Mouse (Mus musculus) R1 (cell line): ENCODE data around the gene Pate2.
"Not testable (repeated sequence)": the region's sequence is repeated elsewhere in the genome, so short reads cannot be mapped to it uniquely, and the experiment has no call there.

ENCODE experiments used
- DNase-seq: peaks from one replicate; pipeline ENCODE4 v3.0.0-alpha.2; 2018; ENCODE audit warnings: low read depth, low spot score

Pate2 gene

DNA sequence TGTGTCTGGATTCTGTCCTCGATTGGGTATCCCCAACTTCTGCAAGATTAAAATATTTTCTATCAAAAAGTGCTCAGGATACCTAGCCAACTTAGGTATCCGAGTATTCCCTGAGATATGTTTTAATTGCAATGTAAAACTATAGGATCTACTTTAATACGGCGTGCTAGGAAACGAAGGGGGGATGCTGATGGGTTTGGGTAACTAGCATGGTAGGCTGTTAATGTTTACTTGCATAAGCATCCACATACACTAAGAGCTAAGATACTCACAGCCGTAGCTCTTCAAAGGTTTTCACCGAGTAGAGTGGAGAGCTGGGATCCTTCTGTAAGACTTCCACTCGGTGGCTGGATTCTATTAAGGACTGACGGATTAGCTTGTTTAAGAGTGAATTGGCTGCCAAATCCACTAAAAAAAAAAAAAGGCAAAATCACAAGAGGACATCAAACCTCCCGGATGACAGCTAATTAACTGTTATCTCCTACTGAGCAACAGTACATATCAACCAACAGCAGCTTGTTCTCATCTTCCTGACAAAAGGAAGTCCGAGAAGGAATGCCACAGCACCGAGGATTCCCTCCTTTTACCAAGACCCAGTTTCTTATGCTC, 13.5 kb upstream of the Pate2 start:
- no peak for DNase-seq

DNA sequence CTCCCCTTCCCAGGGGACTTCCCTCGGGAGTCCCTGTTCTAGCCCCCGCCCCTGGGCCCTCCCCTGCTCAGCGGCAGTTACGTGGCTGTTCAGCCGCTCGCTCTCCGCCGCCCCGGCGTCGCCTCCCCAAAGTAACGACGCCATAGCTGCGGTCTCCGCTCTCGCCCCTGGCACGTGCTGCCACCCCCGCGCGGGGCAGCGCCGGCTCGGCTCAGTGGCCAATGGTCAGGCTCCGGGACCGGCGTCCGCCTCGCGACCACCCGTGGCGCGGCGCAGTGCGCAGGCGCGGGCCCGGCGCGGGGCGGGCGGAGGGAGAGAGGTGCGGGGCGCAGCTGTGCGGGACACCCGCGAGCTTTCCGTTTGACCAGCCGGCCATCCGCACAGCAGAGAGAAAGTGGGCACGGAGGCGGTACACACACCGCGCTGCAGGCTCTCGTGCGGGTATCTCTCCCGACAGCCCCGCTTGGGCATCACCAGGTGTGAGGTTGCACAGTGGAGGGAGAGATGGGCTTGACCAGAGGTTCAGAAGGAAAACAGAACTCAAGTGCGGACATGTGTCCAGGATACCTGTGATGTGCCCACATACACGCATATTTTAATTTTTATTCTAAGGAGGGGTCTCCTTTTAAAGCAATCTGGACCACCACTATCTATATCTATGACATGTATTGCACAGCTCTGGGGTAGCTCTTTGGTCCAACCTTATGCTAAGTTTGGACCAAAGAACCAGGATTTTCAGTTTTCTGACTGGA, 11.7 kb upstream of the Pate2 start, which contains the start of the genes Ddx25 and Pus3:
Gene Ddx25, minus strand, starts transcription at position 272 of the 752 bp plus-strand sequence.
Gene Pus3, plus strand, starts transcription at position 339 of the 752 bp plus-strand sequence.
- DNase-seq: peak; percentile 48

DNA sequence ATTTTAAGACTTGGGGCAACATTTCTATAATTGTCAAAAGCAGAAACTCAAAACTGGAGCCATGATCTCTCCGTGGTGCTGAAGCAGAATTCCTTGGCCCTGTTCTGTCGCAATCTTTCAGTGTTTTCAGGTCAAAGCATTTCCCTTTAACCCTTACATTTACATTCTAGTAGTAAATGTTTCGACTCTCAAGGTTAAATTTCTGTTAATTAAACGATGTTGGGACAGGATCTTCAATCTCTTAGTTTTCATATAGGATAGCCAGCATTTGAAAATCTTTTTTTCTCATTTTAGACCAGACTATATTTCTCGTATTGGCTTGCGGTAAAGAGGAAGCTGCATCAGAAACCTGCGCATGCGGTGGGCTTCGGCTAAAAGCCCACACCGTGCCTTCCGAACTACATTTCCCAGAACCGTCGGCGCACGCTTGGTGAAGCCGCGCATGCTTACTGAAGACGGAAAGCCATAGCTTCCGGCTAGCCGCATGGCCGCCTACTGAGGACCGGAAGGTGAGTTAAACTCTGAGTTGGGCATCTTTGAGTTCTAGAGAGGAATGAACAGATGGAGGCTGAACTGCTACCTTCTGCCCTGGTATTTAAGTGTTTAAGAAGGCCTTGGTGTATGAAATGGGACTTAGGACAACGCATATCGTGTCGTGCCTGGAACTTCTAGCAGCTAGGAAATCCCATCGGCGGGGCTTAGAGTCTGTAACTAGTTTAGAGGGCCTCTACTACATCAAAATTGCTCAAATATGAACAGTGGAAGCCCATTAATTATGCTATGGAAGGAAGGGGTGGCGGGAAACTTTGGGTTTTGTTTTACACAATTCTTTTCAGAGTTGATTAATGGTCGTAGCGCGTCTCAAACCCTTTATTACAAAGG, 10.8 kb upstream of the Pate2 start:
- DNase-seq: peak; percentile 93

DNA sequence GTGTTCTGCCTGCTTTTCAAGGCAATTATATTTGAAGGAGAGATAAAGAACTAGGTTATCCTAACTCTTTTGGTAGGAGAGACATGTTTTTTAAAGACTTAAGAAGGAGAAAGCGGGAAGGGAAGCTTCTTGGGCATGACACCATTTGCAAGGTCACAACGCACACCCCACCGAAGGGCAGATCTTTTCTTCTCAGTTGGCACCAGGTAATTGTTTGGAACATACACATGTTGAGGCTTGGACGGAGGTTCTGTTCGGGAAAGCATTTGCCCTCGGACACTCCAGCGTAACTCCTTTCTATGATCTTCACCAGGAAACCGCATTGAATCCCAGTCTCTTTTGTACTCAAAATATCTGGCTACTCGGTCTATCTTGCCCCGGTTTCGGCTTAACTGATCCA, 9.0 kb upstream of the Pate2 start:
- no peak for DNase-seq

DNA sequence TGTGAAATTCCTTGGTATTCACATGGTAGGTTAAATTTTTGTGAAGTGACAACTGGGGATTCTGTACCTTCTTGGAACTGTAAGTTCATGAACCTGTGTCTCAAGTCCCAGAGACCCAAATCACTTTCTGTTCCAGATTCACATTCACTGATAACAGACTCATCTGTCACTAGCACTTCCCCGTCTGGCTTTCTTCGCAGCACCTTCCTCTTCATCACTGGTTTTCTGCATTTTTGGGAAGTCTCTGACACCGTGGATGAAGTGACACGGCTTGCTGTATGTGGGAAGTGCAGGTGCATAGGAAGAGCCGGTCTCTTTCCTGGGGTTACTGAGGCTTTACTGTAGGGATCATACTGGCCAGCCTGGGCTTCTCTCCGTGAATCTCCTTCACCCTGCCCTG, 8.5 kb upstream of the Pate2 start:
- no peak for DNase-seq

DNA sequence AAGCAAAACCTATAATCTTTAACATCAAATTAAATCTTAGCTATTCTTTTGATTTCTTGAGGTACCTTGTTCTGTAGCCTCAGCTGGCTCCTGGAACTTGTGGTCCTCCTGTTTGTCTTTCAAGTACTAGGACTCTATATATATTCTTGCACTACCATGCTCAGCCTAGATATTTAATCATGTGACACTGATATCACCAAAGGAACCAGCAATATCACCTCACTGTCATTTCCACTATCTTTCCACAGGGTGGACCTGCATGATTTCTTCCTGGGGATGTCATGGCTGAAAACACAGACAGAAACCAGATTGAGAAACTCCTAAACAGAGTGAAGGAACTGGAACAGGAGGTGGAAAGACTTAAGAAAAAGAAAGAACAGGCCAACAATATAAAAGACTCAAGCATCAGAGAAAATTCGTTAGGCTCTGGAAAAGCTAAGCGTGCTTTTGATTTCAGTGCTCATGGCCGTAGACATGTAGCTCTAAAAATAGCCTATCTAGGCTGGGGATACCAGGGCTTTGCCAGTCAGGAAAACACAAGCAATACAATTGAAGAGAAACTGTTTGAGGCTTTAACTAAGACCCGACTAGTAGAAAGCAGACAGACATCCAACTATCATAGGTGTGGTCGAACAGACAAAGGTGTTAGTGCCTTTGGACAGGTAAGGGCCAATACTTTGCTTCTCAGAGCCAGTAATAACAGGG, 5.4 kb upstream of the Pate2 start:
- no peak for DNase-seq

DNA sequence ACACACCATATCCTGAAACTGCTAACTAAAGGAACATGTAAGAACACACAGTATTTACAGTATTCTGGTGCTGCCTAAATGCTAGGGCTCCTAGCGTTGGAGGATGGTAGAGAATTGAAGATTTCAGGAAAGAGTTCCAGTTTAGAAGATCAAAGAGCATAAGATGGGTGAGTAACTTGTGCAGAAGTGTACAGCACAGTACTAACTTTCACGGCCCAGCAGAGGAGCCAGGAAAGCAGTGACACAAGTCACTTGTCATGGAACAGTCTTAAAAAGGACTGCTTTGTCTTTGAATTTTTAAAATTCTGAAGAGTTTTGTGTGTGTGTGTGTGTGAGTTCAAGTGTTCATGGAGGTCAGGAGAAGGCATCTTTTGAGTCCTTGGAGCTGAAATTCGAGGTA, 2.1 kb upstream of the Pate2 start:
- no peak for DNase-seq

DNA sequence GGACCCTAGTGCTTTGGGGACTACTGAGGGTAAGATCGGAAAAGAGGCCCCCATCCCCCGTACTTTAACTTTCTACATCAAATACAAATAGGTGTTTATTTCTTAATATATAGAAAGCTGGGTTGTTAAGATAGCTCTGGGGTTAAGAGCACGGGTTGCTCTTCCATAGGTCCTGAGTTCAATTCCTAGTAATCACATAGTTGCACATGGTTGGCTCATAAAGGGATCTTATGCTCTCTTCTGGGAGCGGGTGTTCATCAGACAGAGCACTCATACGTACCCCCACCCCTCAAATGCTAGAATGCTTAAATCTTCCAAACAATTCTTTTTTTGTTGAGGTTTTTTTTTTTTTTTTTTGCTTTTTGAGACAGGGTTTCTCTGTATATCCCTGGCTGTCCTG, 579 bp downstream of the Pate2 start:
- DNase-seq: no peak

DNA sequence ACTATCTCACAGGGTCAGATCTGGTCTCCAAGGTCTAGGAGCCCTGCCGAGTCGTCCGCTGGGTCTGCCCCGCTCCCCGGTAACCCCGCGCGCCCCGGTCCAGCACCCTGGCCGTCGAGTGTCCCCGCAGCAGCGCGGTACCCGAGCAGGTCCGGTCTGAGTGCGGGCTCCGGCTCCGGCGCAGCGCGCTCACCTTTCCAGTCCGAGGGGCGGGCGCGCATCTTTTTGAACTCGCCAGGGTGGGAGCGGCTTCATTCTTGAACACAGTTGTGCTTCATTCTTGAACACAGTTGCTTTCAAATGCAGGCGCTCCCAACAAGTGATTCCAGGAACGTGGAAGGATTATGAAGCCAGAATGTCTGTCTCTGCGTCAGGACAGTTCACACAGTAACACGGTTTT, 4.3 kb downstream of the Pate2 start:
- peak; percentile 74 for DNase-seq

DNA sequence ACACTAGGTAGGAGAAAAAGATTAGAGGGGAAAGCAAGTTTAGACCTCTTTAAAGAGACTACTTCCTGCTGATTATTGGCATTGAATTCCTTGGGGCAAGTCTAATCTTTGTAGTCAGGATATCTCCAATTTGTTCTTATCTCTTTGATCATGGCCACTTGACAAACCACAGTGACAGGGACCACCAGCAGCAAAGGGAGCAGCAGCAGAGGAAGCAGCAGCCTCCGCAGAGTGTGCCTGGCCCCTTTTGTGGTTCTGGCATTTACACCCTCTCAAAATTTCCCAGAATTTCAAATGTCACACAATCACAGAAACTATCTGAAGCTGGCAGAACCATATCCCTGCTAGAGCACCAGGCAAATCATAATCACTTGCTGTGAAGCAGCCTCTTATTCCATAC, 17.6 kb downstream of the Pate2 start:
- no peak for DNase-seq

DNA sequence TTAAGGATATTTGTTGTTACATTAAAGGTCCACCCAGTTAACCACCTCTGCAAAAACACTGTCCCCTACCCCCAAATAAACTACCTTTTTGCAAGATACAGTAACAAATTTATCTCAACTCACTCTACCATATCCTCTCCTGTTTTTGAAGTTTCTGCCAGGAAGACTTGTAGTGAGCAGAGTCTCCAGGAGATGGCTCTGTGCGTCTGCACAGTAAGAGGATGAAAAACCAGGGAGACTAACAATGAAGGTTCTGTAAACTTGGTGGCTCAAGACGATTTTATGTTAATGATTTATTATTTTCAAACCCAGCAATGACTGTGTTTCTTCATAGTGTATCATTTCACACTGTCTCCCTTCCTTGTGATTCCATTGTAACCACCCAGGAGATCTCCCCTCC, 22.8 kb downstream of the Pate2 start:
- peak; percentile 18 for DNase-seq

DNA sequence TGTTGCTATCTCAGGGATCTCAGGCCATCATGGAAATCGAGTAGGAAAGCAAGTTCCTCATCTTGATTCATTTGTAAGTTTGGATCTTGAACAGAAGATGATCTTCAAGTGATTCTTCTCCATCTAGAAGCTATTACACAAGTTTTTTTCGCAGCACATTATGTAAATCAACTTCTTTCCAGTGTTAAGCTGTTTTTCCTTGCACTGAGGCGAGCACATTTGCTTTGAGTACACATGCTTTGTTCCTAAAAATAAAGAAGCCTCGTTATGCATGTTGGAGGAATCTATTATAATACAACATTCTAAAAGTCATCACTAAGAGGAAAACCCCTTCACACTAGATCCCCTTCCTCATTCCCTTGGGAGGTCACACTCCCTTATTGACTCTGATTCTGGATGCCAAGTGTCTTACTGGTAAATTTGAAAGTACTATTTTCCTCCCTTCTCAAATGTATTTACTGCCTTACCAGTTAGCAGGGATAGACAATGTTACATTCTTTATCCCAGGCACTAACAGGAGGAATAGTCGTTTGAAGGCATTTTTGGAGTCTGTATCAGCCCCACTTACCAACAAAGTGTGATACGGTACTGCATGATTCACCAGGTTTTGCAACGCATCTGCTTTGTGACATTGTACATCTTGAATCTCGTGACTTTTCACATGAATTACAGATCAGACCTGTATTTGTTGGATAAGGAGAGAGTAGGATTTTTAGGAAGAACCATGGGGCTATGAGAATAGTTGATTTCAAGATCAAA, 37.7 kb downstream of the Pate2 start:
- DNase-seq: no peak

DNA sequence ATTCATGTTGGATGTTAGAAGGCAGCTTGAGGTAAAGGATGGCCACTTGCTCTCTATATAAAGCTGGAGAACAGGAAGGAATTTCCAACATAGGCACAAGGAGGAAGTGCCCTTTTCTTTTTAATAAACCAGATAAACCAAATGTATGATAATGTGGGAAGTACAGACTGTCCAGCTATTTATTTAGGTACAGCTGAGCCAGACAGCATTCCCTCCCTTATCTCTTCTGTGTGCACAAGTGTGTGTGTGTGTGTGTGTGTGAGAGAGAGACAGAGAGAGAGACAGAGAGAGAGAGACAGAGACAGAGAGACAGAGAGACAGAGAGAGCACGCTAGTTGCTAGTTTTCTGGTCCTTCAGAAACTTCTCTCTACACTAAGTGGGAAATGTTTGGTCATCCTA, 41.8 kb downstream of the Pate2 start, which contains the start of gene Pate4:
Gene Pate4, minus strand, starts transcription at position 101 of the 400 bp plus-strand sequence.
- no peak for DNase-seq

DNA sequence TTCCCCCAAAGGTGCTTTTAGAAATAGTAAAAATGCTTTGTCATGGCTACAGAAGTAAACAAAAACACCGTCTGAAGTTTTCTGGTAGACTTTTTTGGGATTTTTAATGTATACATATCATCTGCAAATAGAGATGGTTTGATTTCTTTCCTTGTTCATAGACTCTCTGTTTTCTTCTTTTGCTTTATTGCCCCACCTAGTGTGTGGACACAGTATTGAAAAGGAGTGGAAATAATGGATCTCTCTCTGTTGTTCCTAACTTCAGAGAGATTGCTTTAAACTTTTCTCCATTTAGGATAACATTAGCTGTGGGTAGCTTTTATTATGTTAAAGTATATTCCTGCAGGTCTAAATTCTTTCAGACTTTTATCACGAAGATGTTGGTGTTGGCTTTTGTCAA, 43.9 kb downstream of the Pate2 start:
- no peak for DNase-seq

DNA sequence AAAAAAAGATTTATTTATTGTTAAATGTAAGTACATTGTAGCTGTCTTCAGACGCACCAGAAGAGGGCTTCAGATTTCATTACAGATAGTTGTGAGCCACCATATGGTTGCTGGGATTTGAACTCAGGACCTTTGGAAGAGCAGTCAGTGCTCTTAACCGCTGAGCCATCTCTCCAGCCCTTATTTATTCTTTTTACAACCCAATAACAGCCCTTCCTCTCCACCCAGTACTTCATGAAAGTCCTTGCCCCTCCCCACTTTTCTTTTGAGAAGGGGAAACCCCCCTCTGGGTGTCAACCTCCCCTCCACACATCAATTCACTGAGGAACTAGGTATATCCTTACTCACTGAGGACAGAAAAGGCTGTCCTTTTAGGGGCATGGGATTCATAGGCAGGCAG, 46.7 kb downstream of the Pate2 start:
- not testable (repeated sequence) for DNase-seq

DNA sequence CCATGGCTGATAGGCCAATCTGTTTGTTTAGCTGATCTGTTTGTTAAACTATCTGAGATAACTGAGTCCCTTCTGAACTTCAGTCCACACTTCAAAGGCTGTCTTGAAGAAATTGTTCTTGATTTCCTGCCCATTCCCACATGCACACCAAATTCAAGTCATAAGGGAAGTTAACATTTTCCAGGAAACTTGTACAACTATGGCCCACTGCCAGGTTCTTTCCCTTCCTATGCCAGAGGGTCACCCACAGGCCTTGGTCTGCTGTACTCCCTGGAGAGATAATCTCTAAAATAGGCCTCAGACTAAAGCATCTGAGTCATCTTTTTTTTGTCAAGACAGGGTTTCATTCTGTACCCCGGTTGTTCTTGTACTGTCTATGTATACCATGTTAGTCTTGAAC, 62.9 kb downstream of the Pate2 start:
- no peak for DNase-seq

DNA sequence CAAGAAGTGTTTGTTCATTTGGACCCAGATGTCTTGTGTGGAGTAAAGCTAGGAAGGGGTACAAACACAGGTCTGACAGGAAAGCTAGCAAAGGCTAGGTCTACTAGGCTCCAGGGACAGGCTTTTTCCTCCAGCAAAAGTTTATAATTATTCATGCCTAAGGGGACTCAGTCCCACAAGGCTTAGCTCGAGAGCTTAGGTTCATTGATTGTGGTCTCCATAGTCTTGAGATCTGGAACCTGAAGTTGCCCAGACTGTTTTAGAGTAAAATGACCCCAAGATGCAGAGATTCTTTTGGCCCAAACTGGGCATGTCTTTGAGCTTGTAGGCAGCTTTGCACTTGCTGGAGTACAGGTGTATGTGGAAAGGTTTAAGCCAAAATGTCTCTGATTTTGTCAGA, 78.0 kb downstream of the Pate2 start, which contains the start of gene Pate3:
Gene Pate3, minus strand, starts transcription at position 101 of the 400 bp plus-strand sequence.
- no peak for DNase-seq

DNA sequence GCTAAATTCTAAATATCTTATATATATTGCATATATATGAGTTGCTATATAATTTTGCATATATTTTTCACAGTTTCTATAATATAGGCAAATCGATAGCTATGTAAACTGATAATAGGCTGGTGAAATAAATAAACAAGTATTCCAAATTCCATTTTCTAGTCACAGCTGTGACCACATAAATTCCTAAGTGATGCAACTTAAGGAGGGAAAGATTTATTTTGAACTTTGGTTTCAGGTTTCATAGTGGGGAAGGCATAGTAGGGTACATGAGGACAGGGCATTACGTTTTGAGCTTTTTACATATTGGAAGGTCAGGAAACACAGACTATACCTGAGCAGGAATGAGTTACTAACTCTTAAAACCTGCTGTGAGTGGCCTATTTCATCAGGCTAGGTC, 103.5 kb downstream of the Pate2 start:
- DNase-seq: no peak

DNA sequence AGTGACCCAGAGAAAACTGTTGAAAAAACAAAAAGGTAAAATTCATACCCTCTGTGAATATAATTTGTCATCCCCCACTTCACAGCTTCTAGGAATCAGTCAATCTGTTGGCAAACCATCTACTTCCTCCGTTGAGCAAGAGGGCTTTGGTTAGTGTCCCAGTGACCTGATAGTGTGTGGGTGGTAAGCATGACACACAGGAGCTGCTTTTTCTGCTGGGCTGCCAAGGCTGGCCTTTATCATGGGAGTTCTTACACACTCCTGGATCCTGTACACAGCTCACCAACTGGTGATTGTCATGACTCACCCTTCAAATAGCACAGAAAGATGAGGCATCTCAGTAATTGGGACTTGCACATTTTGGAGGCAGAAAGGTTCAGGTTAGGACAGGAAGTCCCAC, 116.9 kb downstream of the Pate2 start, which contains the start of gene Pate1:
Gene Pate1, minus strand, starts transcription at position 378 of the 400 bp plus-strand sequence.
- DNase-seq: no peak

DNA sequence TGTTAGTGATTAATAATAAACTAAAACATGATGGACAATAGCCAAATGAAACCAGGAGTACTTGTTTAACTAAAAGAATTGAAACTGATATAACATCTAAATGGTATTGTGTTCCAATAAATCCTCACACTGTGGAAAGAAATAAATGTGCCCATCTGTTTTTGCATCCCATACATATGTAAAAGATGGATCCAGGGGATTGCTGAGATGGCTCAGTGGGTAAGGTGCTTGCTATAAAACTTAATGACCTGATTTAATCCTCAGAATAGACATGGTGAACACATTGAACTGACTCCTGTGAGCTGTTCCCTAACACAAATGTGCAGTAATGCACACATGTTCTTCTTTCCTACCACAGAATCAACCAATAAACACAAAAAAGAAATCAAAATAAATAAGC, 121.8 kb downstream of the Pate2 start:
- no peak for DNase-seq

DNA sequence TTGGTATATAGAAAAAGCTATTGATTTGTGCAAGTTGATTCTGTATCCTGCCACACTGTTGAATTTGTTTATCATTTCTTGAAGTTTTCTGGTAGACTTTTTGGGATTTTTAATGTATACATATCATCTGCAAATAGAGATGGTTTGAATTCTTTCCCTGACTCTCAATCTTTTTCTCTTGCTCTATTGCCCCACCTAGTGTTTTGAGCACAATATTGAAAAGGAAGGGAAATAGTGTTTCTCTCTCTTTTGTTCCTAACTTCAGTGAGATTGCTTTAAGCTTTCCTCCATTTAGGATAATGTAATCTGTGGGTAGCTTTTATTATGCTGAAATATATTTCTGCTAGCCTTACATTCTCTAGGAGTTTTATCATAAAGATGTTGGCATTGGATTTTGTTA, 137.2 kb downstream of the Pate2 start:
- peak; percentile 3 for DNase-seq
